Mouse (Mus musculus) cerebellum, adult 9-10 months (tissue): ENCODE data around the gene Cox17.

Source experiments
- DNase-seq: peaks from one replicate; pipeline ENCODE4 v3.0.0; 2022

Cox17 gene

DNA sequence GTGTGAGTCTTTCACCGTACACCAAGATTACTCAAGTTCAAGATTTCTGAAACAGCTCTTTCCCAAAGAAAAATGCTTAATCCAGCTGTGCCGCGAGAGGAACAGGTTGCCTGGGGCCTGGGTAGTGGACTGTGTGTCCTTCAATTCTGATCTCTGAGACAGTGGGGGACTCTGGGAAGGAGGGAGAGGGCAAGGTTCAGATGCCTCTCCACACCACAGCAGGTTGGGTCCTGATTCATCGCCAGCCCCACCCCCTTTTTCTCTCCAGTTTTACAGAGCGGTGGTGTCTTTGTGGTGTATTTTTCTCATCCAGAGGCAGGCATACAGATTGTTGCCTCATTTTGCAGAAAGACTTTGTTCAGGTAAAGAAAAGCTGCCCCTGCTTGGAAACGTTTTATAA lies 51.5 kb downstream of the Cox17 start:
- no peak for DNase-seq

DNA sequence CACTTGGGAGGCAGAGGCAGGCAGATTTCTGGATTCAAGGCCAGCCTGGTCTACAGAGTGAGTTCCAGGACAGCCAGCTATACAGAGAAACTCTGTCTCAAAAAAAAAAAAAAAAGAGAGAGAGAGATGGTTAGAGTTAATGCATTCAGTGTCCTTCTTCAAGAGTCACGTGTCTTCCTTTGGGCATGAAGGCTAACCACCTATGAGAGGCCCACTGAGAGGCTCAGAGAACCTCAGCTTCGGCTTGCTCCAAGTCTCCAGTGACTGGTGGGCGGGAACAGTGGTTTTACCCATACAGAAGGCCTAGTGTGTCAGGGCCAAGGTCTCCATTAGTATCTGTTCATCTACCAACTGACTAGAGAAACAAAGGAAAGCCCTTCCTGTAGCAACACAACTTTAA lies 52.3 kb downstream of the Cox17 start:
- DNase-seq, result no peak

DNA sequence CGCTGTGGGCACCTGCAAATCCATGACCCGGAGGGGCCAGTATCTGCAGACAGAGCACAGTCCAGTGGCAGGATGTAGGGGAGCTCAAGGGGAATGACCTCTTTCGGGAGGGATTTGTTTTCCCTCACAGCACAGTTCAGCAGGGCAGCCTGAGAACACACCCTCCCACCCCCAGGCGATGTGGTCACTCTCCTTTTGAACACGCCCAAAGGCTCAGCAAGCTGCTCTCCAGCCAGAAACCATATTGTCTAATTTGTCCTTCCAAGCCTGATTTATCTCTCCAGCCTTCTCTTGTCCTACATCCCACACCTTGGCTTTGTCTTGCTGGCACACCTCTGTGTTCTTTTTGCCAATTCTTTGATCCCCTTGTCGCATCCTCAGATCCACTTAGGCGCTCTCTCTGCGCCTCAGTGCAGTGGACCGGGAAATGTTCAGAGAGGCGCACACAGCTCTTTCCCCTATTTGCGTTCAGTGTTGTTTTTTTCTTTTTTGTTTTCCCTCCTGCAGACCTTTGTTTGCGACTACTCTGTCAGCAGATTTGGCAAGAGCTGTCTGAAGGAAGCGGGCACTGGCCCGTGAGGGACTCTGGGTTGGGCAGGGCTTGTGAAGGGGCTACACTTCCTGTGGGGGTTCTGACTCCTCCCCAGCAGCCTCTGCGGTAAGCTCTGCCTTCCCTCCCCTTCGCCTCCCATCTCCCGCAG lies 52.9 kb downstream of the Cox17 start:
- peak; percentile 12 for DNase-seq

DNA sequence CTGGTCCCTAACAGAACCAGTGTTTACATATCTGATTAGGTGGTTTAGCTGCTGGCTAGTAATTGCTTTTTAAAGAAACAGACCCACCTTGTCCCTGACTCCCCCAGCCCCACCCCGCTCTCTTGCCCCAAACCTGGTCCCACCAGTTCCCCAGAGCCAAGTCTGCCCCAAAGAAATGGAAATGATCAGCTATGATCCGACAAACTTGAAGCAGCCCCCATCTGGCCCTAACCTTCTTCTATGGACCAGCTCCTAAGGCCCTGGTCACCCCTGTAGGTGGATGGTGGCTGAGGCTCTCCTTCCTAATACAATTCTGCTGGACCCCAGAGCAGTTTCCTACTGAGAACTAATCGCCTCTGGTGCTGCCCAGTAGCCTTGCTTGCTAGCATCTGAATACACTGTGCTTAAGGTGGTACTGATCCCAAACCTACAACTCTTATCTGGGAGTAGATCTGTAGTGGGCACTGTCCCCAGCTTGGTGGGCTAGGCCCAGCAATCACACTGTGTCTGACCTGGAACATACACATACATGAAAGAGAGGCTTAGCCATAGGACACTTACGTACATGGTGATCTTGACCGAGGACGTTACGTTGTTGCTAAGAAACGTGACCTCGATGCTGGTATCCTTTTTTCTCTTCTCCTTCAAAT lies 53.6 kb downstream of the Cox17 start:
- no peak for DNase-seq

DNA sequence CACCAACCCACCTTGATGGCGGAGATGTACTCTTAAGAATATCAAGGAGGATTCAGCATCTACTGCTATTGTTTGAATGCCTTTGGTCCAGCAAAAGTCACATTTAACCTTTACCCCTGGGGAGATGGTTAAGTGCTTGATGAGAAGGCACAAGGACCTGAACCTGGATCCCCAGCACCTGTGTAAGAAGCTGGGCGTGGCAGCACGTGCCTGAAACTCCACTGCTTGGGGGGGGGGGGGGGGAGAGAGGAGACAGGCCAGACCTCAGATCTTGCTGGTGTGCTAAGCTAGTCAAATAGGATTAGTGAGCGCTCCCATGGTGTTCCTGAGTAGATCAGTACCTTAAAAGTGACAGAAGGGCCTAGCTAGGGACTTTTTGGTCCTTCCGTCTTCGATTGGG lies 54.7 kb downstream of the Cox17 start:
- DNase-seq, result no peak
